Mouse (Mus musculus) spleen, adult 2 months (tissue): ENCODE results near the gene Doc2a. TPM values are rescaled to one million over a fixed set of nuclear protein-coding genes. Genes with fewer than 3 reads are reported as not detected.

Experiments used
- DNase-seq, 2 experiments: peaks; one replicate each; pipeline versions ENCODE4 v3.0.0 to v3.0.0-alpha.2; 2012 to 2021; ENCODE audit warnings: low spot score in 2 of 2, low read depth in 1 of 2
- H3K27ac ChIP-seq: fragments of 200-500 bp; 2 replicates; pipeline ENCODE4 v1.5.1; 2012; ENCODE audit warnings: low read length, inconsistent platforms; ENCODE audit not compliant: insufficient read depth
- H3K27me3 ChIP-seq: fragments of 200-500 bp; 2 replicates; pipeline ENCODE4 v1.6.1; 2012; ENCODE audit warnings: mild to moderate bottlenecking, moderate library complexity, low read length, inconsistent platforms; ENCODE audit not compliant: control insufficient read depth, insufficient read depth
- H3K36me3 ChIP-seq: fragments of 200-500 bp; 2 replicates; pipeline ENCODE4 v1.6.1; 2012; ENCODE audit warnings: mild to moderate bottlenecking, low read length, inconsistent platforms; ENCODE audit not compliant: control insufficient read depth, insufficient read depth
- H3K4me1 ChIP-seq: fragments of 200-500 bp; 2 replicates; pipeline ENCODE4 v1.6.1; 2011; ENCODE audit warnings: inconsistent platforms; ENCODE audit not compliant: control insufficient read depth, insufficient read depth, insufficient read length
- H3K4me3 ChIP-seq: fragments of 200-500 bp; 2 replicates; pipeline ENCODE4 v1.5.1; 2011; ENCODE audit warnings: mild to moderate bottlenecking, inconsistent platforms; ENCODE audit not compliant: insufficient read depth, insufficient read length; ENCODE audit errors: extremely low read depth
- CTCF ChIP-seq: fragments of 200-500 bp; IDR thresholded peaks from 2 replicates; pipeline ENCODE4 v1.5.1; 2011; ENCODE audit warnings: mild to moderate bottlenecking, inconsistent platforms; ENCODE audit not compliant: insufficient read depth, insufficient read length, insufficient replicate concordance; ENCODE audit errors: extremely low read depth
- POLR2A ChIP-seq: fragments of 200-500 bp; IDR thresholded peaks from 2 replicates; pipeline ENCODE4 v1.6.1; 2011; ENCODE audit warnings: low read depth, low read length, inconsistent platforms
- WGBS: fragments of 180-500 bp; shearing (Covaris S2); methylation state at CpG from one replicate; pipeline ENCODE4 v1.1.7; 2018; 5-methylcytosine and 5-hydroxymethylcytosine counted together
- polyA plus RNA-seq: library from polyadenylated mRNA; depleted of rRNA; stranded (reverse); fragments of >200 nt; gene quantifications from 2 replicates; pipeline ENCODE4 v1.2.3, GENCODE M21; 2012

Doc2a gene
- polyA plus RNA-seq, 1 experiment, result not detected

DNA sequence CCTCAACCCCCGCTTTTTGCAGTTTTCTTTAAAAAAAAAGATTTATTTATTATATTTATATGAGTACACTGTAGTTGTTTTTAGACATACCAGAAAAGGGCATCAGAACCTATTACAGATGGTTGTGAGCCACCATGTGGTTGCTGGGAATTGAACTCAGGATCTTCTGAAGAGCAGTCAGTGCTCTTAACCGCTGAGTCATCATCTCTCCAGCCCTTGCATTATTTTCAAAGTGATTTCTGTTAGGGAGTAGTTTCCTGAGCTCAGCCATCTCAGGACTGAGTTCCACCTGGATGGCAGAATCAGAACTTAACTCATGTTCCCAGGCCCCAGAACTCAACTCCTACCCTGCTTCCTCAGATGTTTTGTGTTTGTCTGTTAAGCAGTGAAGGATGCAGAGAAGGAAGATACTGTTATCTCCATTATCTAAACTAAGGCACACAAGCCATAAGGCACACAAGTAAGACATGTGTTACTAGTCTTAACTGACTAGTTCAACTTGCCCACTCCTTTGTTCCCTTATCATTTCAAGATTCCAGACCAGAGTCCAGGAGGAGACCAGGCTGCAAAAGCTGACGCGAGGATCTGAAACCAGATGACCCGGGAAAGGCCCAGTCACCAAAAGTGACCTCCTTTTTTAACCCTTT is 37.4 kb upstream of the Doc2a start:
- H3K27me3 ChIP-seq, result no peaks in the 10 kb centered on the region
- H3K36me3 ChIP-seq, result no peaks in the 10 kb centered on the region
- H3K4me1 ChIP-seq, result no peaks in the 10 kb centered on the region; the same call in none of the 2 replicates
- TF ChIP-seq CTCF (no peak), POLR2A (no peak)
- DNase-seq, result no peak
- no peak overlapping the region for H3K27ac ChIP-seq
- 76% methylated on average over 5 of the region's 5 CpGs for WGBS
- H3K4me3 ChIP-seq, result no peak overlapping the region

DNA sequence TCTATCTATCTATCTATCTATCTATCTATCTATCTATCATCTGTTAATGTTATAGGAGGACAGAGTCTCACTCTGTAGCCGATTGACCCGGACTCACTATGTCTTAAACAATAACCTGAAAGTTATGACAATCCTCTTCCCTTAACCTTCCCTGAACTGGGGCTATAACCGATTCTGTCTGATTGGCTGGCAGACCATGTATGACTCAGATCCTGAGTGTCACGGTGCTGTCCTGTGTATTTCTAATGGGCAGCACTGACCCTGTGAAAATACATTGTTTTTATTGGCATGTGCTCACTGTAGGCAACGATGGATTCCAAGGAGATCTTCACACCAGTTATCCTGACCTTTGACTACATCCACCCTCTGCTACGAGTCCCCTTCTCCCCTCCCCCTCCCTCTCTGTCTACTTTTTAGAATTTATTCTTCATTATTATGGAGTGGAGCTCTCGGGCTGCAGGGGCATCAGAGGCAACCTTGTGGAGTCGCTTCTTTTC is 31.4 kb upstream of the Doc2a start:
- H3K27me3 ChIP-seq, result no peaks in the 10 kb centered on the region
- no peaks in the 10 kb centered on the region for H3K36me3 ChIP-seq
- H3K4me1 ChIP-seq, result no peaks in the 10 kb centered on the region
- TF ChIP-seq CTCF, result no peak
- TF ChIP-seq POLR2A, result no peak
- H3K27ac ChIP-seq, result no peak overlapping the region
- DNase-seq, result no peak
- WGBS, result 71% methylated on average over 8 of the region's 8 CpGs
- H3K4me3 ChIP-seq, result no peak overlapping the region

DNA sequence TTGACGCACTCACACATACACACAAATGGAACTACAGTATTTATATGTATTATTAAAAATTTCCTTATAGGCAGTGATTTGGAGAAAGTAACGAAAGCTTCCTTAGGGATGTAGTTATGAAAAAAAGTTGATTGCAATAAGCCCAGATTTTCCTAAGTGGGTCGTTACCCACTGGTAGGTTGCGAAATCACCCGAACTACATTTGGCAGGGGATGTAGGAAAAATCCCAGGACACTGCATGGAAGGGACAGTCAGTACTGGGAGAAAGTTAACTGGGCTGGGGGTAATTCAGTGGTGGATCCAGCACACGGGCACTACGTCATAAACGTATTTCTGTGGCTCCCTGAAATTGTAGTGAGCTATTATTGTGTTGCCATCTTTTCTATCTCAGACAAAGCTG is 30.7 kb upstream of the Doc2a start:
- H3K27me3 ChIP-seq, result no peaks in the 10 kb centered on the region
- no peak overlapping the region for H3K27ac ChIP-seq
- WGBS, result 83% methylated on average over 8 of the region's 8 CpGs
- DNase-seq, result no peak
- no peaks in the 10 kb centered on the region for H3K36me3 ChIP-seq
- no peaks in the 10 kb centered on the region for H3K4me1 ChIP-seq
- H3K4me3 ChIP-seq, result no peak overlapping the region
- TF ChIP-seq POLR2A (no peak), CTCF (no peak)

DNA sequence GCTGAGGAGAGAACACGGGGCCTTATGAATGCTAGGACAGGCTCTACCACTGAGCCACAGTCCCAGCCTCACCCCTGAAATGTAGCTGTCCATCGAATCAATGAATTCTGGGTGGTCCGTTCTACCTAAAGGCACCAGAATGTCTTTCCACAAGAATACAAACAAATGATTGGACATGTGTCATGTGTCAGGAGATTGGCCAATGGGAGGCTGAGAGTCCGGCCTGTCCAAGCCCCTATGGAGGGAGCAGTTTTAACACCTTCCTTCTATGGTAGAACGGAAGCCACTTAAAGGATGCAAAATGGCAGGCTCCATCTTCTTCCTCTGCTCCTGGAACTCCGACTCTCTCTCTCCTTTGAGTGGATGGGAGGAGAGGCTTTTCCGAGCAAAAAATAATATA is 29.6 kb upstream of the Doc2a start:
- TF ChIP-seq CTCF, result no peak
- TF ChIP-seq POLR2A, result no peak
- H3K27ac ChIP-seq, result no peak overlapping the region
- no peaks in the 10 kb centered on the region for H3K36me3 ChIP-seq
- no peak overlapping the region for H3K4me3 ChIP-seq
- no peaks in the 10 kb centered on the region for H3K4me1 ChIP-seq
- no peak for DNase-seq
- H3K27me3 ChIP-seq, result no peaks in the 10 kb centered on the region
- 87% methylated on average over 7 of the region's 7 CpGs for WGBS

DNA sequence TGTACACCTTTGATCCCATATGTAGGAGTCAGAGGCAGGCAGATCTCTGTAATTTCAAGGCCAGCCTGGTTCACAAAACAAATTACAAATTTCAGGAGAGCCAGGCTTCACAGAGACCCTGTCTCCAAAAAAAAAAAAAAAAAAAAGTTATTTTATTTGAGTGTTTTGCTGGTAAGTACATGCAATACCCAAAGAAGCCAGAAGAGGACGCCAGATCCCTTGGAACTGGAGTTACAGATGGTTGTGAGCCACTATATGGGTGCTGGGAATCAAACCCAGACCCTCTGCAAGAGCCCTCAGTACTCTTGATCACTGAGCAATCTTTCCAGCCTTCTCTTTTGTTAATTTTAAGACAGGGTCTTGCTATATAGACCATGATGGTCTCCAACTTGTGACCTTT is 28.4 kb upstream of the Doc2a start:
- H3K27me3 ChIP-seq, result peaks cover 2% of the 10 kb centered on the region; the same call in 1 of the 2 replicates
- no peak for DNase-seq
- H3K36me3 ChIP-seq, result no peaks in the 10 kb centered on the region
- no peaks in the 10 kb centered on the region for H3K4me1 ChIP-seq
- no peak overlapping the region for H3K27ac ChIP-seq
- 26% methylated on average over 1 of the region's 1 CpGs for WGBS
- H3K4me3 ChIP-seq, result no peak overlapping the region
- TF ChIP-seq CTCF (no peak), POLR2A (no peak)

DNA sequence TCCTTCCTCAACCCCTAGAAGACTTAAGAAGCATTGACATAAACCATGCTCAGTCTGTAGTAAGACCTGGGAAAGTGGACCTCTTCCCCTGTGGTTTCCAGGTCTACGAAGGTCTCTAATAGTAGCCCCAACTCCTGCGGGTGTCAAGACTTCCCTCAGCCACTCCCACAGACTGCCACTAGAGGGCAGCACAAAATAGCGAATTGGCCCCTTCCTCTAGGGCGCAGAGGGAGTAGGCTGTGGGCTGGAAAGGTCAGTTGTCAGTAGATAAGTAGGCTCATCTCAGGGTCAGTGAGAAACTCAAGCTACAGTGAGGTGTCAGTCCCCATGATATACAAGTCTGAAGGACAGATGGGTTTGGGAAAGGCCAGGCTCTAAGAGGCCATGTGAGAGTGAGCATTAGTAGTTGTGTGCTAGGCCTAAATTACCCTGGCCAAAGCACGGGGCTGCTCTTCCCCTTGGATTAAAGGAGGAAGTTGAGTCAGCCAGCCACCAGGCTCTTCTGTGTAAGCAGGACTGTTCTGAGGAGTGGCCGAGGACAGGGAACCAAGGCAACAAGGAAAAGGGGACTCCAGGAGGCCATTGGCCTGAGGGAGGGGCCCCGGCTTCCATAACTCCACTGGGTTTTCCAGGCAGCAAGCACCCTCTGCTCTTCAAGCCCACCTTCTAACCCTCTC is 25.2 kb upstream of the Doc2a start:
- H3K27me3 ChIP-seq, result peaks cover 2% of the 10 kb centered on the region; the same call in 1 of the 2 replicates

DNA sequence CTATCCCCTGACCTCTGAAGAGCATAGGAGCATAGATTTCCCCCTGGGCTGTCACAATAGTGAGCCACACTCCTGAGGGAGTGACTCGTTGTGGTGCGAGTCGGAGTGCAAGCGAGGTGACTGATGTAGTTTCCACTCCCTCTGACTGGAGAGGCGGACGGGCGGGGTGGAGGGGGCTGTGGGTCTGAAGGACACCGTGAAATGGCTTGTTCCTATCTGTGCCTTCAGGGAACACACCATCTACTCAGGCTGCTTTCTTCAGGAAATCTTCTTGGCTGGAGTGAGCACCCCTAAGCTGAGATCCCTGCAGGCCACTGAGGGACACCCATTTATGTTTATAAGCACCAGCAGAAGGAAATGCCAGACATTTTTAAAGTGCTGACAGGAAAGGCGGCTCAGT is 24.5 kb upstream of the Doc2a start:
- TF ChIP-seq CTCF (no peak), POLR2A (no peak)
- no peak overlapping the region for H3K27ac ChIP-seq
- DNase-seq, result no peak
- no peaks in the 10 kb centered on the region for H3K36me3 ChIP-seq
- 65% methylated on average over 9 of the region's 9 CpGs for WGBS
- H3K4me1 ChIP-seq, result no peaks in the 10 kb centered on the region
- peaks cover 2% of the 10 kb centered on the region; the same call in 1 of the 2 replicates for H3K27me3 ChIP-seq
- no peak overlapping the region for H3K4me3 ChIP-seq

More for the DNA sequence above, 25.2 kb upstream of the Doc2a start:
- peak; percentile 46 to 76 for DNase-seq
- H3K4me1 ChIP-seq, result no peaks in the 10 kb centered on the region
- no peak overlapping the region for H3K27ac ChIP-seq
- 32% methylated on average over 7 of the region's 7 CpGs for WGBS
- TF ChIP-seq CTCF (peak; percentile 90; the same call in 1 of the 2 replicates), POLR2A (no peak)
- no peaks in the 10 kb centered on the region for H3K36me3 ChIP-seq
- H3K4me3 ChIP-seq, result no peak overlapping the region
